Mouse (Mus musculus) ES-E14 (cell line): Measurements from ENCODE around the gene Clec4e.

Experiments
- HCFC1 ChIP-seq: IDR thresholded peaks from 2 replicates; pipeline ENCODE4 v1.6.1; 2012; ENCODE audit warnings: low read length, inconsistent platforms, borderline replicate concordance; ENCODE audit not compliant: insufficient read depth
- MAFK ChIP-seq: IDR thresholded peaks from 2 replicates; pipeline ENCODE4 v1.6.1; 2014; ENCODE audit warnings: mild to moderate bottlenecking, low read depth, low read length, inconsistent platforms; ENCODE audit not compliant: insufficient read depth
- ZC3H11A ChIP-seq: IDR thresholded peaks from 2 replicates; pipeline ENCODE4 v1.6.1; 2012; ENCODE audit warnings: low read depth, mild to moderate bottlenecking, inconsistent platforms, low read length, borderline replicate concordance
- ZNF384 ChIP-seq: IDR thresholded peaks from 2 replicates; pipeline ENCODE4 v1.6.1; 2012; ENCODE audit warnings: low read depth, low read length, inconsistent platforms

DNA sequence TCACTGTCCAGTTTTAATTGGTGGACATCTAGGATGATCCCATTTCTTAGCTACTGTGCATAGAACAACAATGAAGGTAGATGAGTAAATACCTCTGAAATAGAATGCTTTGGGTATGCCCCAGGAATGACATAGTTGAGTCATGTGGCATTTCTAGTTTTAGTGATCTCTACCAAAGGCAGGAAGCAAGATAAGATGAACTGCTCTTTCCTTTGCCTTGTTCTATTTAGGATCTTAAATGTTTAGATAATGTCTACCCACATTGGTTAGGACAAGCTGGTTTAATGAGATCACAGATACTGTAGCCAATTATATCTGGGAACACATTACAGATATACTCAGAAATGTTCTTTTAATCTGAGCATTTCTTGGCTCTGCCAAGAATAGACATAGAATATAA lies 52.1 kb downstream of the Clec4e start:
- no peak for TF ChIP-seq MAFK
- TF ChIP-seq ZC3H11A = no peak
- TF ChIP-seq ZNF384 = no peak
- TF ChIP-seq HCFC1 = no peak
